Mouse (Mus musculus): ENCODE measurements around the gene Grsf1.

The Grsf1 gene

GRCm38 (mm10) chr5:88629987-88630386 is 46.0 kb downstream of the Grsf1 start:
- no peak for DNase-seq (ENCODE audit: low spot score)

GRCm38 (mm10) chr5:88629125-88629524 is 46.8 kb downstream of the Grsf1 start:
- DNase-seq (ENCODE audit: low spot score) = no peak

- no peak for DNase-seq (ENCODE audit: low spot score)
These were observed 48.4 kb downstream of the Grsf1 start for GRCm38 (mm10) chr5:88627545-88627944.

GRCm38 (mm10) chr5:88616988-88617387 is 59.0 kb downstream of the Grsf1 start:
- no peak for DNase-seq (ENCODE audit: low spot score)

- DNase-seq (ENCODE audit: low spot score) = no peak
These were observed 61.8 kb downstream of the Grsf1 start for GRCm38 (mm10) chr5:88614129-88614528.

Measured in ovary, postnatal 36 days (tissue).